Comparison of ENCODE assay signal across 9 mouse cellular contexts in the genomic region with DNA sequence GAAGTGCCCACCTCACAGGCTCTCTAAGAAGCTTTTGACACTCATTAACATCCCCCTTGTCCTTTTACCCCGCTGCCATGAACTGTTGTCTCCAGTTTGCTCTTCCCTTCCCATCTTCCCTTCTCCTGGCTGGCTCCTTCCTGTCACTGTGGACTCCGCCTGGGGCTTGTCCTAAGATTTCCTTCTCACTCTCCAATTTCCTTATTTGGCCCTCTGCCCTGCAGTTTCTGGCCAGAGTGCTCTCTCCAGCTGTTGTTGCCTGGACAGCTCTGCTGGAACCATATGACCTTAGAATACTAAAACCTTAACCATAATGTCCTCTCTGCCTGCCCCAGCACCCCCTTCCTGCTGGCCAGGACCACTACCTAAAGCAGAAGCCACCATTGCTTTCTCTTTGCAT. TPM values are rescaled to one million over a fixed set of nuclear protein-coding genes. Genes with fewer than 3 reads are reported as not detected.
DNase-seq lines count a peak whose midpoint lies in the region; ATAC-seq and TF ChIP-seq lines count a peak whose summit lies in the region.
"Had no signal": no experiment of that assay in that cellular context is flagged by ENCODE, and none has a peak within 500 bp of the region (broad histone marks: within the 10 kb centered on the region; RNA-seq: fewer than 3 reads in every experiment).

No protein-coding gene starts in this region.

- DNase-seq in adrenal gland, adult (ENCODE audit: inconsistent age in 2 of 2, low spot score in 1 of 2), result peak; percentile 33 to 71
- DNase-seq in adrenal gland, adult 18-20 months (ENCODE audit: low spot score in 2 of 2), result no peak
- DNase-seq in lung, postnatal 0 days (ENCODE audit: low spot score), result peak; percentile 88
- DNase-seq in hindbrain, embryonic 11.5 days (ENCODE audit: low spot score), result no peak

- H3K27me3 ChIP-seq in intestine, embryonic 16.5 days (replicated peaks; ENCODE audit: control insufficient read depth, insufficient read depth, low read length), result no peaks in the 10 kb centered on the region
- H3K27me3 ChIP-seq in lung, postnatal 0 days (replicated peaks; ENCODE audit: insufficient read depth, low read length), result no peaks in the 10 kb centered on the region
- no peaks in the 10 kb centered on the region for H3K27me3 ChIP-seq in forebrain, embryonic 12.5 days
- H3K27me3 ChIP-seq in neural tube, embryonic 15.5 days (replicated peaks), result no peaks in the 10 kb centered on the region
- no peaks in the 10 kb centered on the region for H3K27me3 ChIP-seq in hindbrain, embryonic 11.5 days (ENCODE audit: control insufficient read depth, insufficient read depth, low read length)
- H3K27me3 ChIP-seq: neural tube, embryonic 12.5 days had no signal

- TF ChIP-seq CTCF in embryonic fibroblast, embryonic 13.5 days (IDR thresholded peaks at IDR 0.05; ENCODE audit: borderline replicate concordance, insufficient read depth, low read length), result no peak
- no peak for TF ChIP-seq CTCF in lung, postnatal 0 days (IDR thresholded peaks at IDR 0.05)

- H3K4me1 ChIP-seq in embryonic fibroblast, embryonic 13.5 days (ENCODE audit: control insufficient read depth, insufficient read depth, low read length), result peaks cover 12% of the 10 kb centered on the region
- H3K4me1 ChIP-seq in intestine, embryonic 16.5 days (ENCODE audit: control insufficient read depth, insufficient read depth, low read length), result peaks cover 6% of the 10 kb centered on the region; the same call in 1 of the 2 replicates
- H3K4me1 ChIP-seq in lung, postnatal 0 days (ENCODE audit: insufficient read depth, low read depth, low read length), result no peaks in the 10 kb centered on the region; the same call in 1 of the 2 replicates
- no peaks in the 10 kb centered on the region for H3K4me1 ChIP-seq in forebrain, embryonic 12.5 days
- H3K4me1 ChIP-seq in neural tube, embryonic 15.5 days, result 0 out of 2 replicates have a peak, but pooled peaks cover 2% of the 10 kb centered on the region
- no peaks in the 10 kb centered on the region for H3K4me1 ChIP-seq in hindbrain, embryonic 11.5 days (replicated peaks; ENCODE audit: control insufficient read depth, insufficient read depth, low read length)
- H3K4me1 ChIP-seq: neural tube, embryonic 12.5 days had no signal

- H3K9ac ChIP-seq in intestine, embryonic 16.5 days (ENCODE audit: low read depth, low read length), result no peak overlapping the region
- no peak overlapping the region for H3K9ac ChIP-seq in lung, postnatal 0 days (replicated peaks; ENCODE audit: low read depth)
- no peak overlapping the region for H3K9ac ChIP-seq in forebrain, embryonic 12.5 days
- no peak overlapping the region for H3K9ac ChIP-seq in neural tube, embryonic 15.5 days (replicated peaks)
- H3K9ac ChIP-seq in hindbrain, embryonic 11.5 days (ENCODE audit: low read depth, low read length), result no peak overlapping the region
- H3K9ac ChIP-seq: neural tube, embryonic 12.5 days had no signal

- TF ChIP-seq EP300 in lung, postnatal 0 days (IDR thresholded peaks at IDR 0.05), result no peak

- no peak overlapping the region for H3K4me3 ChIP-seq in embryonic fibroblast, embryonic 13.5 days (ENCODE audit: insufficient read depth, low read length)
- no peak overlapping the region for H3K4me3 ChIP-seq in intestine, embryonic 16.5 days (ENCODE audit: low read length)
- H3K4me3 ChIP-seq in lung, postnatal 0 days (ENCODE audit: low read depth, low read length), result no peak overlapping the region
- no peak overlapping the region for H3K4me3 ChIP-seq in forebrain, embryonic 12.5 days (replicated peaks)
- H3K4me3 ChIP-seq in neural tube, embryonic 15.5 days (replicated peaks), result no peak overlapping the region
- no peak overlapping the region for H3K4me3 ChIP-seq in hindbrain, embryonic 11.5 days (ENCODE audit: low read depth, low read length)
- H3K4me3 ChIP-seq: neural tube, embryonic 12.5 days had no signal

- no peaks in the 10 kb centered on the region for H3K9me3 ChIP-seq in intestine, embryonic 16.5 days (ENCODE audit: control insufficient read depth, low read length)
- no peaks in the 10 kb centered on the region for H3K9me3 ChIP-seq in lung, postnatal 0 days (ENCODE audit: low read length)
- no peaks in the 10 kb centered on the region for H3K9me3 ChIP-seq in forebrain, embryonic 12.5 days
- H3K9me3 ChIP-seq in neural tube, embryonic 15.5 days (replicated peaks), result no peaks in the 10 kb centered on the region
- no peaks in the 10 kb centered on the region for H3K9me3 ChIP-seq in hindbrain, embryonic 11.5 days (ENCODE audit: control insufficient read depth, low read length)
- H3K9me3 ChIP-seq: neural tube, embryonic 12.5 days had no signal

- ATAC-seq in intestine, embryonic 16.5 days, result peak; percentile 76
- peak; percentile 77 for ATAC-seq in lung, postnatal 0 days
- ATAC-seq in forebrain, embryonic 12.5 days (ENCODE audit: low FRiP score), result no peak
- no peak for ATAC-seq in neural tube, embryonic 15.5 days (ENCODE audit: low FRiP score)
- ATAC-seq in hindbrain, embryonic 11.5 days (ENCODE audit: low FRiP score), result no peak

- no peak for TF ChIP-seq POLR2A in embryonic fibroblast, embryonic 13.5 days (IDR thresholded peaks at IDR 0.05; ENCODE audit: low read depth, low read length)

- H3K4me2 ChIP-seq in intestine, embryonic 16.5 days (ENCODE audit: low read depth, low read length), result no peak overlapping the region
- H3K4me2 ChIP-seq in lung, postnatal 0 days (replicated peaks; ENCODE audit: low read depth, low read length), result no peak overlapping the region
- no peak overlapping the region for H3K4me2 ChIP-seq in forebrain, embryonic 12.5 days
- H3K4me2 ChIP-seq in neural tube, embryonic 15.5 days, result no peak overlapping the region
- H3K4me2 ChIP-seq in hindbrain, embryonic 11.5 days (replicated peaks; ENCODE audit: low read depth, low read length), result no peak overlapping the region
- H3K4me2 ChIP-seq: neural tube, embryonic 12.5 days had no signal

- H3K27ac ChIP-seq in embryonic fibroblast, embryonic 13.5 days (ENCODE audit: insufficient read depth, low read length), result peak overlapping the region; percentile 30; the same call in 1 of the 2 replicates
- peak overlapping the region; percentile 29 for H3K27ac ChIP-seq in intestine, embryonic 16.5 days (ENCODE audit: low read length)
- no peak overlapping the region for H3K27ac ChIP-seq in lung, postnatal 0 days (ENCODE audit: low read length)
- no peak overlapping the region for H3K27ac ChIP-seq in forebrain, embryonic 12.5 days
- H3K27ac ChIP-seq in neural tube, embryonic 15.5 days (replicated peaks), result no peak overlapping the region
- H3K27ac ChIP-seq in hindbrain, embryonic 11.5 days (ENCODE audit: low read depth, low read length), result no peak overlapping the region
- H3K27ac ChIP-seq: neural tube, embryonic 12.5 days had no signal

- no peaks in the 10 kb centered on the region for H3K36me3 ChIP-seq in intestine, embryonic 16.5 days (ENCODE audit: control insufficient read depth, insufficient read depth, low read length)
- no peaks in the 10 kb centered on the region for H3K36me3 ChIP-seq in lung, postnatal 0 days (ENCODE audit: insufficient read depth, low read length)
- H3K36me3 ChIP-seq in forebrain, embryonic 12.5 days (replicated peaks), result no peaks in the 10 kb centered on the region
- no peaks in the 10 kb centered on the region for H3K36me3 ChIP-seq in neural tube, embryonic 15.5 days
- no peaks in the 10 kb centered on the region for H3K36me3 ChIP-seq in hindbrain, embryonic 11.5 days (ENCODE audit: control insufficient read depth, insufficient read depth, low read length)
- H3K36me3 ChIP-seq: neural tube, embryonic 12.5 days had no signal

- 34% methylated on average over 2 of the region's 2 CpGs for WGBS in intestine, embryonic 16.5 days
- WGBS in lung, postnatal 0 days, result 3% methylated on average over 2 of the region's 2 CpGs
- 66% methylated on average over 2 of the region's 2 CpGs for WGBS in forebrain, embryonic 12.5 days
- WGBS in neural tube, embryonic 15.5 days, result 57% methylated on average over 2 of the region's 2 CpGs
- 40% methylated on average over 2 of the region's 2 CpGs for WGBS in hindbrain, embryonic 11.5 days

RNA-seq across cellular contexts. Expression of a gene that starts 33.1 kb away (rescaled TPM):
- total RNA-seq in adrenal gland, adult 18-20 months (2021), result 1,000 to 10,000 TPM; 1,303 to 1,859 TPM
- polyA plus RNA-seq in embryonic fibroblast, embryonic 13.5 days (2011; ENCODE audit: insufficient read length, low read depth, missing spikeins), result 83.8 and 86.3 TPM in 2 replicates
- 206 and 216 TPM in 2 replicates for polyA plus RNA-seq in intestine, embryonic 16.5 days (2015; fragmentation: Nextera tagmentation; extraction: Ambion mirVana)
- polyA plus RNA-seq in lung, postnatal 0 days (2015; fragmentation: Nextera tagmentation; extraction: Ambion mirVana), result 35.0 and 36.8 TPM in 2 replicates
- 184 and 187 TPM in 2 replicates for polyA plus RNA-seq in forebrain, embryonic 12.5 days (2016; fragmentation: Nextera tagmentation; extraction: Ambion mirVana)
- 163 and 165 TPM in 2 replicates for polyA plus RNA-seq in neural tube, embryonic 15.5 days (2015; fragmentation: Nextera tagmentation; extraction: Ambion mirVana)
- 62.9 and 63.9 TPM in 2 replicates for polyA plus RNA-seq in hindbrain, embryonic 11.5 days (2014; fragmentation: Nextera tagmentation; extraction: Ambion mirVana)

RNA-seq across cellular contexts. Expression of a gene that starts 48.0 kb away (rescaled TPM):
- total RNA-seq in adrenal gland, adult 18-20 months (2021), result 1,000 to 10,000 TPM in 1 of 2 experiments, 100 to 1,000 TPM in 1; 659 to 1,051 TPM
- polyA plus RNA-seq in embryonic fibroblast, embryonic 13.5 days (2011; ENCODE audit: insufficient read length, low read depth, missing spikeins), result 121 and 131 TPM in 2 replicates
- 146 and 154 TPM in 2 replicates for polyA plus RNA-seq in intestine, embryonic 16.5 days (2015; fragmentation: Nextera tagmentation; extraction: Ambion mirVana)
- polyA plus RNA-seq in lung, postnatal 0 days (2015; fragmentation: Nextera tagmentation; extraction: Ambion mirVana), result 44.5 and 48.8 TPM in 2 replicates
- polyA plus RNA-seq in forebrain, embryonic 12.5 days (2016; fragmentation: Nextera tagmentation; extraction: Ambion mirVana), result 187 and 195 TPM in 2 replicates
- 146 and 157 TPM in 2 replicates for polyA plus RNA-seq in neural tube, embryonic 15.5 days (2015; fragmentation: Nextera tagmentation; extraction: Ambion mirVana)
- 139 and 153 TPM in 2 replicates for polyA plus RNA-seq in hindbrain, embryonic 11.5 days (2014; fragmentation: Nextera tagmentation; extraction: Ambion mirVana)

Comparison
In these comparisons a context has a peak if more than half of its experiments do, and no peak if none do; other contexts are left out.
1. DNase-seq: peak in adrenal gland, adult (2 of 2) and lung, postnatal 0 days (single experiment); none in adrenal gland, adult 18-20 months (0 of 2) and hindbrain, embryonic 11.5 days (single experiment).
2. H3K27ac ChIP-seq: peak in embryonic fibroblast, embryonic 13.5 days (single experiment) and intestine, embryonic 16.5 days (single experiment); none in lung, postnatal 0 days (single experiment), forebrain, embryonic 12.5 days (single experiment), neural tube, embryonic 15.5 days (single experiment) and hindbrain, embryonic 11.5 days (single experiment).
3. ATAC-seq: peak in intestine, embryonic 16.5 days (single experiment) and lung, postnatal 0 days (single experiment); none in forebrain, embryonic 12.5 days (single experiment), neural tube, embryonic 15.5 days (single experiment) and hindbrain, embryonic 11.5 days (single experiment).